Mouse (Mus musculus): ENCODE measurements at regions not wholly inside any gene's neighbourhood (a gene's known extent, or its start where the extent isn't known, plus 50 kb on each side); places are given as distances from the start of the nearest gene placed in this dataset.

DNA sequence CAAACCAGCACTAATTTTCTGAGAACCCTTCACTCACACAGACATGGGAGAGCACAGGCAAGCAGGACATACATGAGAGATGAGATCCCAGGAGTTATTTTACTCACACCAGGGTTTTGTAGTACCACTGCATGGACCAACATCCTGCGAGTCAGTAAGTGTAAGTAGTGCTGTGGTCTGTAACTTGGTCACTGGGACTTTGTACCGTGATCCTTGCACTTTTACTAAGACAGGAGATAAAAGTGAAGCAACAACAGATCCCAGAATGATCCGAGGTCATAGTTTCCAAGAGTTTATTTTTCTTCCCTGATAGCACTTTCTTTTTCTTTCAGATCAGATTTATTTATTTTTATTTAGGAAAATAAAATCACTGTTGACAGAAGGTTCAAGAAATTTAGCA lies 54.1 kb upstream of the Mtap start:
- TF ChIP-seq CTCF (IDR thresholded peaks at IDR 0.05; ENCODE audit: control insufficient read depth, insufficient read depth, low read length) (no peak), POLR2A (IDR thresholded peaks at IDR 0.05; ENCODE audit: borderline replicate concordance, control insufficient read depth, low read depth, low read length) (no peak)
- no peaks in the 10 kb centered on the region for H3K4me1 ChIP-seq (ENCODE audit: control insufficient read depth, insufficient read depth, low read length)
- H3K4me3 ChIP-seq (replicated peaks; ENCODE audit: control insufficient read depth, low read depth, low read length), result no peak overlapping the region
- H3K27ac ChIP-seq (ENCODE audit: control insufficient read depth, insufficient read depth, low read depth, low read length, poor library complexity), result no peak overlapping the region
- WGBS, result 73% methylated on average over 3 of the region's 3 CpGs

- WGBS, result 79% methylated on average over 9 of the region's 9 CpGs
- H3K4me1 ChIP-seq (ENCODE audit: control insufficient read depth, insufficient read depth, low read length), result no peaks in the 10 kb centered on the region
- H3K4me3 ChIP-seq (replicated peaks; ENCODE audit: control insufficient read depth, low read depth, low read length), result no peak overlapping the region
- no peak for TF ChIP-seq CTCF (IDR thresholded peaks at IDR 0.05; ENCODE audit: control insufficient read depth, insufficient read depth, low read length)
- TF ChIP-seq POLR2A (IDR thresholded peaks at IDR 0.05; ENCODE audit: borderline replicate concordance, control insufficient read depth, low read depth, low read length), result no peak
- no peak overlapping the region for H3K27ac ChIP-seq (ENCODE audit: control insufficient read depth, insufficient read depth, low read depth, low read length, poor library complexity)
These were observed 58.4 kb upstream of the Mtap start for GRCm38 (mm10) chr4:89078485-89078884.

GRCm38 (mm10) chr4:89074705-89075104 lies 62.2 kb upstream of the Mtap start:
- WGBS, result 77% methylated on average over 4 of the region's 4 CpGs
- Histone ChIP-seq H3K4me3 (replicated peaks; ENCODE audit: control insufficient read depth, low read depth, low read length) (no peak overlapping the region), H3K27ac (ENCODE audit: control insufficient read depth, insufficient read depth, low read depth, low read length, poor library complexity) (no peak overlapping the region), H3K4me1 (ENCODE audit: control insufficient read depth, insufficient read depth, low read length) (no peaks in the 10 kb centered on the region)
- TF ChIP-seq POLR2A (IDR thresholded peaks at IDR 0.05; ENCODE audit: borderline replicate concordance, control insufficient read depth, low read depth, low read length) (no peak), CTCF (IDR thresholded peaks at IDR 0.05; ENCODE audit: control insufficient read depth, insufficient read depth, low read length) (no peak)

GRCm38 (mm10) chr4:89070430-89070829 lies 66.5 kb upstream of the Mtap start:
- no peak overlapping the region for H3K27ac ChIP-seq (ENCODE audit: control insufficient read depth, insufficient read depth, low read depth, low read length, poor library complexity)
- 36% methylated on average over 2 of the region's 2 CpGs for WGBS
- H3K4me3 ChIP-seq (replicated peaks; ENCODE audit: control insufficient read depth, low read depth, low read length), result no peak overlapping the region
- H3K4me1 ChIP-seq (ENCODE audit: control insufficient read depth, insufficient read depth, low read length), result no peaks in the 10 kb centered on the region
- no peak for TF ChIP-seq POLR2A (IDR thresholded peaks at IDR 0.05; ENCODE audit: borderline replicate concordance, control insufficient read depth, low read depth, low read length)
- TF ChIP-seq CTCF (IDR thresholded peaks at IDR 0.05; ENCODE audit: control insufficient read depth, insufficient read depth, low read length), result no peak

DNA sequence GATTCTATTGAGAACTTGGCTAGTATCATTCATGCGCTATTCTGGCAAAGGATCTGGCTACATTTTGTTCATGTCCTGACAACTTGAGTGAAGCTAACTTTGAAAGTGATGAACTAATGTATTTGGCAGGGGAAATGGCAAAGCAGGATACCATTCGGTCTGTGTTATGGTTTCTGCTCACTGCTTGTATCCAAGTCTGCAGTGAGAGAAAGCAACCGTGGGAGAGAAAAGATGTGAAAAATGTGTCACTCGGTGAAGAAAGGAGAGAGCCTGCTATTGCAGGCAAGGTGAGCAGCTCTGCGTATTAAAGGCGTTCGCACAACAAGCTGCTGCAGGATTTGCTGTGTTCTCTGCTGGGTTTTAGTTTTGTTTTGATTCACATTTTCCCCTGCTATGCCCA lies 72.5 kb upstream of the Mtap start:
- Histone ChIP-seq H3K27ac (ENCODE audit: control insufficient read depth, insufficient read depth, low read depth, low read length, poor library complexity) (no peak overlapping the region), H3K4me1 (ENCODE audit: control insufficient read depth, insufficient read depth, low read length) (no peaks in the 10 kb centered on the region), H3K4me3 (replicated peaks; ENCODE audit: control insufficient read depth, low read depth, low read length) (no peak overlapping the region)
- TF ChIP-seq POLR2A (IDR thresholded peaks at IDR 0.05; ENCODE audit: borderline replicate concordance, control insufficient read depth, low read depth, low read length), result no peak
- no peak for TF ChIP-seq CTCF (IDR thresholded peaks at IDR 0.05; ENCODE audit: control insufficient read depth, insufficient read depth, low read length)
- 88% methylated on average over 7 of the region's 7 CpGs for WGBS

DNA sequence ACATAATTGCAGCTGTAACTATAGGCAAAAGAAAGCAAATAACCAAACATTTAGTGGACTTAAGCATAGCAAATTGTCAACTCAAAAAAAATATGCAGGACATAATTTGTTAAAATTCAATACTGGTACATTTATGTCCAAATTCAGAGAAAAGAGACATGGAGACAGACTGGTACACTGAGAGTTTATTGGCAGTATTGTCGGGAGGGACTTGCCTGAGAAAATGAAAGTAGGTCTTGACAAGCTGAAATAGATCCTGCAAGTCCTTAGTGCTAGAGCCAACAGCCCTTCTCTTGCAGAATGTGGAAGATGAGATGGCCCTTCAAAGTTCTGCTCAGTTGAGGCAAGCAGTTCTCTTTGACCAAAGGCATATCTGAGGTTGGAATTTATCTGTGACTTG lies 74.5 kb upstream of the Mtap start:
- no peak overlapping the region for H3K4me3 ChIP-seq (replicated peaks; ENCODE audit: control insufficient read depth, low read depth, low read length)
- no peak for TF ChIP-seq CTCF (IDR thresholded peaks at IDR 0.05; ENCODE audit: control insufficient read depth, insufficient read depth, low read length)
- TF ChIP-seq POLR2A (IDR thresholded peaks at IDR 0.05; ENCODE audit: borderline replicate concordance, control insufficient read depth, low read depth, low read length), result no peak
- WGBS, result 24% methylated on average over 1 of the region's 1 CpGs
- H3K4me1 ChIP-seq (ENCODE audit: control insufficient read depth, insufficient read depth, low read length), result no peaks in the 10 kb centered on the region; the same call in 1 of the 2 replicates
- no peak overlapping the region for H3K27ac ChIP-seq (ENCODE audit: control insufficient read depth, insufficient read depth, low read depth, low read length, poor library complexity)

GRCm38 (mm10) chr4:89061619-89062018 lies 75.3 kb upstream of the Mtap start:
- H3K4me1 ChIP-seq (ENCODE audit: control insufficient read depth, insufficient read depth, low read length), result no peaks in the 10 kb centered on the region; the same call in 1 of the 2 replicates
- TF ChIP-seq CTCF (IDR thresholded peaks at IDR 0.05; ENCODE audit: control insufficient read depth, insufficient read depth, low read length), result no peak
- no peak for TF ChIP-seq POLR2A (IDR thresholded peaks at IDR 0.05; ENCODE audit: borderline replicate concordance, control insufficient read depth, low read depth, low read length)
- H3K4me3 ChIP-seq (replicated peaks; ENCODE audit: control insufficient read depth, low read depth, low read length), result no peak overlapping the region
- WGBS, result 78% methylated on average over 4 of the region's 4 CpGs
- no peak overlapping the region for H3K27ac ChIP-seq (ENCODE audit: control insufficient read depth, insufficient read depth, low read depth, low read length, poor library complexity)

DNA sequence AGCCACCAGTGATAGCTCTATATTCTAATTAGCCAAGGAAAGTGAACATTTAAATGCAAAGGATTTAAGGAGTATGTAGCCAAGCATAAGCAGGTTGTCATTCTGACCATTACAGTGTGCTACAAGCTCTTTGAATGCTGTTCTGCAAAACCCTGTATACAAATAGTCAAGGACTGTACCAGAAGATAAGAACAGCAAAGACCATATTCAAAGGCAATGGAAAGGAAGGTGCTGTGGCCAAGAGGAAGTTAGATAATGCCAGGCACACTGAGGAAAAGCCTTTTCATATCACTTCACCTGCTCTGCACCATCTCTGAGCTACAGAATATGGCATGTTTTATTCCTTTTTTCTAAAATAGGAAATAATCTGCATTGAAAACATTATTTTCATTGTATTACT lies 79.3 kb upstream of the Mtap start:
- TF ChIP-seq CTCF (IDR thresholded peaks at IDR 0.05; ENCODE audit: control insufficient read depth, insufficient read depth, low read length), result no peak
- no peaks in the 10 kb centered on the region; the same call in 1 of the 2 replicates for H3K4me1 ChIP-seq (ENCODE audit: control insufficient read depth, insufficient read depth, low read length)
- no peak overlapping the region for H3K4me3 ChIP-seq (replicated peaks; ENCODE audit: control insufficient read depth, low read depth, low read length)
- no peak overlapping the region for H3K27ac ChIP-seq (ENCODE audit: control insufficient read depth, insufficient read depth, low read depth, low read length, poor library complexity)

DNA sequence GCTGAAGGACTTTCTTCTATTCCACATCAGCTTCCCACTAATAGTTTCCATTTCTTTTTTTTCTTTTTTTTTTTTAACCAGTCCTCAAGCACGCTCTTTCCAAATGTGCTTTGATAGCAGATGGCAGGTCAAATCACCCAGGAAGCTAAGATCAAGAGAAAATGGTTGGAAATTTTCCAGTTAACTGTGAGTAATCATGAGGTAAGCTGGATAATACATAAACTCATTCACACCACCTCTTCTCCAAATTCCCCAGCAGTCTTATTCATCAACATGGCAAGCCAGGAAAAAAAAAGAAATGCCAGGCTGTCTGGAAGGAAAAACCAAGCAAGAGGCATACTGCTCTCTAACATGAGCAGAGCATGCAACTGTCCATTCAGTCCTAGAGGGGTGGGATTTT lies 79.8 kb upstream of the Mtap start:
- TF ChIP-seq CTCF (IDR thresholded peaks at IDR 0.05; ENCODE audit: control insufficient read depth, insufficient read depth, low read length) (no peak), POLR2A (IDR thresholded peaks at IDR 0.05; ENCODE audit: borderline replicate concordance, control insufficient read depth, low read depth, low read length) (no peak)
- Histone ChIP-seq H3K4me1 (ENCODE audit: control insufficient read depth, insufficient read depth, low read length) (no peaks in the 10 kb centered on the region; the same call in 1 of the 2 replicates), H3K4me3 (replicated peaks; ENCODE audit: control insufficient read depth, low read depth, low read length) (no peak overlapping the region), H3K27ac (ENCODE audit: control insufficient read depth, insufficient read depth, low read depth, low read length, poor library complexity) (no peak overlapping the region)
- WGBS, result 69% methylated on average over 1 of the region's 1 CpGs
